Mouse (Mus musculus): ENCODE measurements around the gene Pnmal1.
"Not testable (repeated sequence)": the region's sequence is repeated elsewhere in the genome, so short reads cannot be mapped to it uniquely, and the experiment has no call there.

Pnmal1 gene

GRCm38 (mm10) chr7:16950861-16951635, 8.4 kb upstream of the Pnmal1 start:
- DNase-seq (ENCODE audit: low spot score in 2 of 2): peak; percentile 83 to 88

GRCm38 (mm10) chr7:16953776-16954175, 5.7 kb upstream of the Pnmal1 start:
- DNase-seq (ENCODE audit: low spot score in 2 of 2): not testable (repeated sequence)

GRCm38 (mm10) chr7:16955712-16956111, 3.8 kb upstream of the Pnmal1 start:
- no peak for DNase-seq (ENCODE audit: low spot score in 2 of 2)

GRCm38 (mm10) chr7:16956410-16957265, 2.8 kb upstream of the Pnmal1 start:
- peak; percentile 67 to 79 for DNase-seq (ENCODE audit: low spot score in 2 of 2)

- no peak for DNase-seq (ENCODE audit: low spot score in 2 of 2)
Measured at GRCm38 (mm10) chr7:16961678-16962077, 2.2 kb downstream of the Pnmal1 start.

GRCm38 (mm10) chr7:16968414-16968813, 8.9 kb downstream of the Pnmal1 start:
- no peak for DNase-seq (ENCODE audit: low spot score in 2 of 2)

- DNase-seq (ENCODE audit: low spot score in 2 of 2): no peak
Measured at GRCm38 (mm10) chr7:16971160-16971559, 11.7 kb downstream of the Pnmal1 start.

GRCm38 (mm10) chr7:16974018-16974417, 14.5 kb downstream of the Pnmal1 start:
- DNase-seq (ENCODE audit: low spot score in 2 of 2): no peak

GRCm38 (mm10) chr7:16976298-16976697, 16.8 kb downstream of the Pnmal1 start:
- DNase-seq (ENCODE audit: low spot score in 2 of 2): no peak

GRCm38 (mm10) chr7:16978173-16978572, 18.7 kb downstream of the Pnmal1 start:
- DNase-seq (ENCODE audit: low spot score in 2 of 2): no peak

- DNase-seq (ENCODE audit: low spot score in 2 of 2): no peak
Measured at GRCm38 (mm10) chr7:16978593-16978992, 19.1 kb downstream of the Pnmal1 start.

- peak in 1 of 2 experiments; percentile 58 for DNase-seq (ENCODE audit: low spot score in 2 of 2)
Measured at GRCm38 (mm10) chr7:16980348-16980747, 20.9 kb downstream of the Pnmal1 start.

- peak; percentile 91 for DNase-seq (ENCODE audit: low spot score in 2 of 2)
Measured at GRCm38 (mm10) chr7:16982859-16983568, 23.5 kb downstream of the Pnmal1 start, which contains the start of gene Gm42372. Gm42372 (plus strand) TSS chr7:16983086.

GRCm38 (mm10) chr7:16987541-16988149, 28.2 kb downstream of the Pnmal1 start:
- no peak for DNase-seq (ENCODE audit: low spot score in 2 of 2)

- DNase-seq (ENCODE audit: low spot score in 2 of 2): no peak
Measured at GRCm38 (mm10) chr7:16988405-16988804, 28.9 kb downstream of the Pnmal1 start.

GRCm38 (mm10) chr7:16990006-16990744, 30.7 kb downstream of the Pnmal1 start:
- DNase-seq (ENCODE audit: low spot score in 2 of 2): no peak

- DNase-seq (ENCODE audit: low spot score in 2 of 2): no peak
Measured at GRCm38 (mm10) chr7:16991681-16992450, 32.4 kb downstream of the Pnmal1 start.

GRCm38 (mm10) chr7:16992451-16992807, 33.0 kb downstream of the Pnmal1 start, which contains the start of gene Ccdc8:
Ccdc8 (plus strand) TSS chr7:16992708.
- DNase-seq (ENCODE audit: low spot score in 2 of 2): no peak

GRCm38 (mm10) chr7:16993651-16994399, 34.3 kb downstream of the Pnmal1 start:
- no peak for DNase-seq (ENCODE audit: low spot score in 2 of 2)

All from right cerebral cortex, adult 2 months (tissue).